Mouse (Mus musculus): ENCODE measurements at regions not wholly inside any gene's neighbourhood (a gene's known extent, or its start where the extent isn't known, plus 50 kb on each side); places are given as distances from the start of the nearest gene placed in this dataset.

GRCm38 (mm10) chr9:14081138-14081537 lies 193.7 kb upstream of the Sesn3 start:
- no peak overlapping the region for H3K27ac ChIP-seq (replicated peaks)
- no peak overlapping the region for H3K4me3 ChIP-seq
- no peaks in the 10 kb centered on the region for H3K4me1 ChIP-seq (replicated peaks)
- no peaks in the 10 kb centered on the region for H3K36me3 ChIP-seq
- 21% methylated on average over 4 of the region's 4 CpGs for WGBS
- no peak overlapping the region for H3K4me2 ChIP-seq
- H3K9ac ChIP-seq = no peak overlapping the region
- ATAC-seq (ENCODE audit: low FRiP score, low read depth) = no peak
- no peaks in the 10 kb centered on the region for H3K27me3 ChIP-seq
- no peaks in the 10 kb centered on the region for H3K9me3 ChIP-seq

DNA sequence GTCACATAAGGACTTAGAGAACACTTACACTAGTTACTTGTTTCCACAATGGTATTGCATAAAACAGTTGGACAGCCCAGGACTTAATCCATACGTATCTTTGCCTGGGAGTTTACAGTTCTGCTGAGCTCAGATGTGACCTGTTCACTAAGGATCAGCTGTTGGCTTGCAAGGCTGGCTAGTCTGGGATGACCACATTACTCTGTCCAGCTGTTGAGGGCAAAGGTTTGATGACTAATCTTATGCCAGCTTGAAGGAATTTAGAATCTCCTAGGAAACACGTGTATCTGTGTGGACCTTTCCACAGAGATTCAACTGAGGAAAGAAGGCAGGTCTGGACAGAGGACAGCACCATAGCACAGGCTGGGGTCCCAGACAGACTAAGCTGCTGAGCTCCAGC lies 188.7 kb upstream of the Sesn3 start:
- no peak overlapping the region for H3K27ac ChIP-seq (replicated peaks)
- WGBS = 72% methylated on average over 2 of the region's 2 CpGs

GRCm38 (mm10) chr9:14086611-14087010 lies 188.3 kb upstream of the Sesn3 start:
- Histone ChIP-seq H3K27me3 (no peaks in the 10 kb centered on the region), H3K9me3 (no peaks in the 10 kb centered on the region), H3K9ac (no peak overlapping the region), H3K27ac (replicated peaks) (no peak overlapping the region), H3K36me3 (no peaks in the 10 kb centered on the region), H3K4me3 (no peak overlapping the region), H3K4me1 (replicated peaks) (no peaks in the 10 kb centered on the region), H3K4me2 (no peak overlapping the region)
- 97% methylated on average over 3 of the region's 3 CpGs for WGBS
- ATAC-seq (ENCODE audit: low FRiP score, low read depth) = no peak

More for the DNA sequence above, 188.7 kb upstream of the Sesn3 start:
- Histone ChIP-seq H3K4me3 (no peak overlapping the region), H3K4me2 (no peak overlapping the region), H3K4me1 (replicated peaks) (no peaks in the 10 kb centered on the region), H3K36me3 (no peaks in the 10 kb centered on the region), H3K9ac (no peak overlapping the region), H3K9me3 (no peaks in the 10 kb centered on the region), H3K27me3 (no peaks in the 10 kb centered on the region)
- no peak for ATAC-seq (ENCODE audit: low FRiP score, low read depth)

DNA sequence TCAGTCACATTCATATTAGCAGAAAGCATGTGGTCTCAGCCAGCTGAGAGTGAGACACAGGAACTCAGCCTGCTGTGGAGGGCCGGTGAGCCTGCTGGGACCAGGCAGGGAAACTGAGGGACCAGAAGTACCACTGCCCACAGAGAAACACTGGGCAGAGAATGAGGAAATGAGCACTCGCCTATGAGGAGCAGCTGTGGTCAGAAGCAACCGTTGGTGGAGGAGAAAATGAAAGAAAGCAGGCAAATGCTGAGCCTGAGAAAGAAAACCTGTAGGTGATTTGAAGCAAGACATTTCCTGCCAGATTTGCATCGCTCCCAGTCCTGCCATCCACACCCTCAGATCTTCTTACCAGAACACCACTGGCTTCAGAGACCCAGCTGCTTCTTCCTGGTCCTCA lies 187.0 kb upstream of the Sesn3 start:
- no peak for ATAC-seq (ENCODE audit: low FRiP score, low read depth)
- H3K9ac ChIP-seq = no peak overlapping the region
- H3K4me1 ChIP-seq (replicated peaks) = no peaks in the 10 kb centered on the region
- H3K27ac ChIP-seq (replicated peaks) = no peak overlapping the region
- no peaks in the 10 kb centered on the region for H3K36me3 ChIP-seq
- H3K9me3 ChIP-seq = no peaks in the 10 kb centered on the region
- H3K4me3 ChIP-seq = no peak overlapping the region
- no peak overlapping the region for H3K4me2 ChIP-seq
- H3K27me3 ChIP-seq = no peaks in the 10 kb centered on the region
- WGBS = 77% methylated on average over 4 of the region's 4 CpGs

DNA sequence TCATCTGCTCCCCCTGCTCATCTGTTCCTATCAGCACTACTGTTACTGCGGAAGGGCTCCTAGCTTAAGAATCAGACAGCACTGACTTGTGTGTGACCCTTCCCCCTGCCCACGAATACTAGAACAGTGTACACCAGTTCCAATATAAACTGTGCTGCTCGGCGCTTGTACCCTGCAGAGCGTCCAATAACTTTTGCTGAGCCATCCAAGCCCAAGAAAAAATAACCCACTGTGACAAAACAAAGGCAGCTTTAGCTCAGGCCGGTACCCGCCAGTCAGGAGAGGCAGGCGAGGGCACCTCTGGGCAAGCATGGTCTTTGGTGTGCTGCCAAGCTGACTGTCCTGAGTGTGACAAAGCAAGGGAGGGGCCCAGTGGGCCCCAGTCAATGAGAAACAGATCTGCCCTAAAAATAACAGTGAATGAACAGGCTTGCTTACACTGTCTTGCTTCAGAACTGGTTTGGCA lies 185.0 kb upstream of the Sesn3 start:
- Histone ChIP-seq H3K27ac (replicated peaks) (no peak overlapping the region), H3K4me2 (no peak overlapping the region), H3K9ac (no peak overlapping the region), H3K9me3 (no peaks in the 10 kb centered on the region), H3K27me3 (no peaks in the 10 kb centered on the region), H3K4me1 (replicated peaks) (no peaks in the 10 kb centered on the region), H3K4me3 (no peak overlapping the region), H3K36me3 (no peaks in the 10 kb centered on the region)
- peak; percentile 74 for ATAC-seq (ENCODE audit: low FRiP score, low read depth)
- 37% methylated on average over 8 of the region's 8 CpGs for WGBS

DNA sequence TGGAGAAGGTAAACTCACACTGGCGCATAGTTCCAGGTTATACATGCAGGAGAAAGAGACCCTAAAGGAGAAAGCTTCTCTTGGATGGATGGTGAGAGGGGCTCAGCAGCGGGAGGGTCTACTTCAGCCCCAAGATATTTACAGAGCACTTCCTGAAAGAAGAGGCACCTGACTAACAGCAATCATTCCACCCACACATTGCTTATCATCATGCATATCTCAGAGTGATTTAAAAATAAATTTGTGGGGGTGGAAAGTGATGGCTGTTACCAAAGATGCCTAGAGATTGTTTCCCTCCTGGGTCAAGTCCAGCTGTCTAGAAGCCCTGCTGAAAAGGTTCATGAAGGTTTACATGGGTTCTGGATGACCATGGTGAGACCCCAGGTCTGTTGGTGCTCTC lies 184.4 kb upstream of the Sesn3 start:
- no peaks in the 10 kb centered on the region for H3K4me1 ChIP-seq (replicated peaks)
- H3K9ac ChIP-seq = no peak overlapping the region
- no peaks in the 10 kb centered on the region for H3K9me3 ChIP-seq
- no peak overlapping the region for H3K4me2 ChIP-seq
- H3K36me3 ChIP-seq = no peaks in the 10 kb centered on the region
- no peak overlapping the region for H3K4me3 ChIP-seq
- no peak overlapping the region for H3K27ac ChIP-seq (replicated peaks)
- ATAC-seq (ENCODE audit: low FRiP score, low read depth) = no peak
- WGBS = 98% methylated on average over 2 of the region's 2 CpGs
- no peaks in the 10 kb centered on the region for H3K27me3 ChIP-seq

DNA sequence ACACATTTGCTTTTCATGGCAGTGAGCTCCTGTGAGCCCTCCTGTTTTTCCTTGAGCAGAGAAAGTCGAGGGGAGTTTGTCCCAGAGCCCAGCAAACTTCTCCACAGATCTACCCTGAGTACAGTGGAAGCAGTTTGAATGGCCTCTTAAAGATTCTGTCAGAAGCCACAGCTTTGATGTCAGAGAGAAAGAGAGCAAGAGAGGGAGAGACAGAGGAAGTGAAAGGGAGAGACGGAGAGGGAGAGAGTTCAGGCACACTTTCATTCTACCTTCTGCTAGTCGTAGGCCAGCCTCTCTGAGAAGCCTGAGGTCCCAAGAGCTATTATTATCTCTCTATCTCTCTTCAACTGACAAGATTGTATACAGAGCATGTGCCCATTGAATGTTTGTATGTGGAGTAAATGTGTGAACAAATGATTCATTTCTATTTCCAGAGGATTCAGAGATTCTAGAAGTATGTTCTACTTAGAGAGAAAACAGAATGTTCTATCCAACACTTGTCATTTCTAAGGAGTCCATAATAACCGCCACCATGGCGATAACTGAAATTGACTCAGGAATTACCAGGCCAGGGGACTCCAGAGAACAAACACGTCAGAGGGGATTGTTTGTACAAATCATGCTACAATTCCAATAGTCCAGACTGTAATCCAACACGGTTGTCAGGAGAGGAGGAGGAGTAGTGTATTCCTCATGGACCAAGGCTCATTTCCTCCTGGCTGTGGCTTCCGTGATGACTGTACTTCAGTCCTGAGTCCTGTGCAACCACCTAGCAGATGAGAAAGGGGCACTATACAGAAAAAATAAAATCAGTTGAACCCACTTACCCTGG lies 183.6 kb upstream of the Sesn3 start:
- H3K9ac ChIP-seq = no peak overlapping the region
- H3K27me3 ChIP-seq = no peaks in the 10 kb centered on the region
- ATAC-seq (ENCODE audit: low FRiP score, low read depth) = no peak
- no peak overlapping the region for H3K4me2 ChIP-seq
- no peak overlapping the region for H3K27ac ChIP-seq (replicated peaks)
- no peaks in the 10 kb centered on the region for H3K36me3 ChIP-seq
- WGBS = 75% methylated on average over 8 of the region's 8 CpGs
- H3K9me3 ChIP-seq = no peaks in the 10 kb centered on the region
- no peak overlapping the region for H3K4me3 ChIP-seq
- no peaks in the 10 kb centered on the region for H3K4me1 ChIP-seq (replicated peaks)

- H3K9me3 ChIP-seq = no peaks in the 10 kb centered on the region
- no peaks in the 10 kb centered on the region for H3K36me3 ChIP-seq
- H3K27me3 ChIP-seq = no peaks in the 10 kb centered on the region
- H3K9ac ChIP-seq = no peak overlapping the region
- H3K4me1 ChIP-seq (replicated peaks) = no peaks in the 10 kb centered on the region
- no peak overlapping the region for H3K4me2 ChIP-seq
- no peak overlapping the region for H3K27ac ChIP-seq (replicated peaks)
- no peak overlapping the region for H3K4me3 ChIP-seq
- 81% methylated on average over 2 of the region's 2 CpGs for WGBS
- ATAC-seq (ENCODE audit: low FRiP score, low read depth) = no peak
Observed at GRCm38 (mm10) chr9:14092996-14093442, 181.8 kb upstream of the Sesn3 start.

GRCm38 (mm10) chr9:14103538-14103937 lies 171.3 kb upstream of the Sesn3 start:
- 83% methylated on average over 1 of the region's 1 CpGs for WGBS
- Histone ChIP-seq H3K4me3 (no peak overlapping the region), H3K9ac (no peak overlapping the region), H3K27me3 (no peaks in the 10 kb centered on the region), H3K27ac (replicated peaks) (no peak overlapping the region), H3K4me2 (no peak overlapping the region), H3K36me3 (no peaks in the 10 kb centered on the region), H3K4me1 (replicated peaks) (no peaks in the 10 kb centered on the region), H3K9me3 (no peaks in the 10 kb centered on the region)
- ATAC-seq (ENCODE audit: low FRiP score, low read depth) = no peak

- Histone ChIP-seq H3K4me3 (no peak overlapping the region), H3K27me3 (no peaks in the 10 kb centered on the region), H3K9me3 (no peaks in the 10 kb centered on the region), H3K36me3 (no peaks in the 10 kb centered on the region), H3K27ac (replicated peaks) (no peak overlapping the region), H3K4me1 (replicated peaks) (no peaks in the 10 kb centered on the region), H3K9ac (no peak overlapping the region), H3K4me2 (no peak overlapping the region)
- 72% methylated on average over 2 of the region's 2 CpGs for WGBS
- no peak for ATAC-seq (ENCODE audit: low FRiP score, low read depth)
Observed at GRCm38 (mm10) chr9:14104921-14105320, 169.9 kb upstream of the Sesn3 start.

DNA sequence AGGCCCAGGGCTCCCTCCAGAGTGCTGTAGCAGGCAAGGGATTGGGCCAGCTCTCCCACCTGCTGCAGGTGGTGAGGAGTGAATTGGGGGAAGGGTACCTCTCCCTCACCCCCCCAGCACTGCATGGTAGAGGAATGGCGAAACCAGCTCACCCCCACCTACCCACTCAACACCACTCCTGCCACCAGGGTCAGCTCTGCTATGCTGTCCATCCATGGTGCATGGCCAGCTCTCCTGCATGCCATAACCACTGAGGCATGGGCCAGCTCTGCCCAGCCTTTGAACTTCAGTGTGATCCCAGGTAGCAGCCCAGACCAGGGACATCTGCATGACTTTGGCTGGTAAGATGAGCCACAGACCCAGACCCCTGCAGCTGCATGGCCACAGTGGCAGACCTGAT lies 168.5 kb upstream of the Sesn3 start:
- Histone ChIP-seq H3K27ac (replicated peaks) (no peak overlapping the region), H3K27me3 (no peaks in the 10 kb centered on the region), H3K9ac (no peak overlapping the region), H3K9me3 (no peaks in the 10 kb centered on the region), H3K36me3 (no peaks in the 10 kb centered on the region), H3K4me2 (no peak overlapping the region), H3K4me3 (no peak overlapping the region), H3K4me1 (replicated peaks) (no peaks in the 10 kb centered on the region)
- no peak for ATAC-seq (ENCODE audit: low FRiP score, low read depth)
- WGBS = 90% methylated on average over 1 of the region's 1 CpGs

DNA sequence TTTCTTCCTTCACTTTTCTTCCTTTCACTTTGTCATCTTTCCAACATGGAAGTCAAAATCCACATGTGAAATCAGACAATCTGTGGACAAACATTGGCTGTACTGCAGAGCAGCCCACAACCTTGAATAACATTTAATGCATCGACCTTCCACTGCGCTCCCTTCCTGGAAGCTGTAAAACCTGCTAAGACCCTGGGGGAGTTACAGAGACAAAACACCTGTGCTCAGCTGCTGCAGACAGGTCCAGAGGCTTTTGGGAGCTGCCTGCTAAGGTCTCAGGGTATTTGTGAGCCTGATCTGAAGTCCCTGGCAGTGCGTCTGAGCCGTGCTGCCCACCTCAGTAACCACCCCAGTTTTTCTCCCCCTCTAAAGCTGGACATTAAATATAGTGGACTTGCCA lies 166.1 kb upstream of the Sesn3 start:
- H3K4me2 ChIP-seq = no peak overlapping the region
- WGBS = 88% methylated on average over 4 of the region's 4 CpGs
- H3K27ac ChIP-seq (replicated peaks) = no peak overlapping the region
- no peak overlapping the region for H3K4me3 ChIP-seq
- no peaks in the 10 kb centered on the region for H3K27me3 ChIP-seq
- no peaks in the 10 kb centered on the region; the same call in 1 of the 2 replicates for H3K4me1 ChIP-seq (replicated peaks)
- no peak for ATAC-seq (ENCODE audit: low FRiP score, low read depth)
- H3K36me3 ChIP-seq = no peaks in the 10 kb centered on the region
- H3K9ac ChIP-seq = no peak overlapping the region
- H3K9me3 ChIP-seq = no peaks in the 10 kb centered on the region

- Histone ChIP-seq H3K4me1 (replicated peaks) (no peaks in the 10 kb centered on the region; the same call in 1 of the 2 replicates), H3K9ac (no peak overlapping the region), H3K4me3 (no peak overlapping the region), H3K9me3 (no peaks in the 10 kb centered on the region), H3K27me3 (no peaks in the 10 kb centered on the region), H3K27ac (replicated peaks) (no peak overlapping the region), H3K36me3 (no peaks in the 10 kb centered on the region), H3K4me2 (no peak overlapping the region)
- WGBS = 86% methylated on average over 4 of the region's 4 CpGs
- no peak for ATAC-seq (ENCODE audit: low FRiP score, low read depth)
Observed at GRCm38 (mm10) chr9:14109492-14109891, 165.4 kb upstream of the Sesn3 start.
